Mouse (Mus musculus) cerebellum, postnatal 10 days (tissue): ENCODE results near the gene H2-D1.

Source experiments
- DNase-seq, 2 experiments: peaks; one replicate each; pipeline ENCODE4 v3.0.0; 2021; ENCODE audit warnings: mixed read lengths in 2 of 2

H2-D1 gene

GRCm38 (mm10) chr17:35257378-35257777, 5.2 kb upstream of the H2-D1 start:
- DNase-seq: no peak

DNA sequence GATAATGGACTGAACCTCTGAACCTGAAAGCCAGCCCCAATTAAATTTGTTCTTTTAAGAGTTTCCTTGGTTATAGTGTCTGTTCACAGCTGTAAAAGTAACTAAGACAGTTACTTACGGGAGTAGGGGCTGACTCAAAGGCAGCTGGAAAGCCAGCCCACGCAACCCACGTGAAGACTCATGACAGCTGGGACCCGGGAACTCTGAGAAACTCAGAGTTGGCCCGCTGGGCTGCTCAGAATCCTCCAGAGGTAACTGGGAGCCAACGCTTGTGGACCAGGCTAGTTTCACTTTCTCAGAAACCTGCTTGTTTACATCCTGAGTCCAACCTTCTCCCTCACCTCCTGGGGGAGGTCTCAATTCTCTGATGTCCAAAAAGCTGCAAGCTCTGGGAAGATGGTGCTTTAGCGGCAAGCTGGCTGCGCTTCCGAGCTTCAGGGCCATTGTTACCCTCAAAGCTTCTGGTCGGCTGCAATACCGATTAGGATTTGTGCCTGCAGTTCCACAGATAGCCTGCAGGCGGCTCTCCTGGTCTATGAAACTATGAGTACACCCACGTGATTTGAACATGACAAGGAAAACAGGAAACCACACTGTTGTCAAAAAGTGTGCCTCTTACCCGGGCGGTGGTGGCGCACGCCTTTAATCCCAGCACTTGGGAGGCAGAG, 4.6 kb upstream of the H2-D1 start:
- peak; percentile 96 to 98 for DNase-seq

- no peak for DNase-seq
Measured at GRCm38 (mm10) chr17:35258492-35259478, 3.7 kb upstream of the H2-D1 start.

DNA sequence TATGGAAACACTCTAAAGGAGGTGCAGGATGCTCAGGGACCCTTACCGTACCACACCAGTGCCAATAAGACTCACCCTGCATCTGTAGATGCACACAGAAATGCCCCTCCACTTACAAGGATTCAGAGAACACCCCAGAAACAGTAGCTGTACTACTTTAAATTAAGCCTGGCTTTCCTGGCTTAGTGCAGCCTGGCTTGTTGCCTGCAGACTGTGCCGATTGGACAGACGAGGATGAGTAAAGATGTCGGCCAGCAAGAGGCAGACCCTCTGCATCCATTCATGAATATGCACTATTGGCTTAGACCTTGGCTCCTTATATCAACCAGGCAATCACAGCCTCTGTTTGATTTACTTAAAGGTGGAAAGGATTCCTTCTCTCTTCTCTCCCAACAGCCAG, 2.9 kb upstream of the H2-D1 start:
- DNase-seq: peak in 1 of 2 experiments; percentile 27

- DNase-seq: no peak
Measured at GRCm38 (mm10) chr17:35261651-35262050, 879 bp upstream of the H2-D1 start.

- DNase-seq: peak in 1 of 2 experiments; percentile 27
Measured at GRCm38 (mm10) chr17:35263523-35263883, 973 bp downstream of the H2-D1 start.

DNA sequence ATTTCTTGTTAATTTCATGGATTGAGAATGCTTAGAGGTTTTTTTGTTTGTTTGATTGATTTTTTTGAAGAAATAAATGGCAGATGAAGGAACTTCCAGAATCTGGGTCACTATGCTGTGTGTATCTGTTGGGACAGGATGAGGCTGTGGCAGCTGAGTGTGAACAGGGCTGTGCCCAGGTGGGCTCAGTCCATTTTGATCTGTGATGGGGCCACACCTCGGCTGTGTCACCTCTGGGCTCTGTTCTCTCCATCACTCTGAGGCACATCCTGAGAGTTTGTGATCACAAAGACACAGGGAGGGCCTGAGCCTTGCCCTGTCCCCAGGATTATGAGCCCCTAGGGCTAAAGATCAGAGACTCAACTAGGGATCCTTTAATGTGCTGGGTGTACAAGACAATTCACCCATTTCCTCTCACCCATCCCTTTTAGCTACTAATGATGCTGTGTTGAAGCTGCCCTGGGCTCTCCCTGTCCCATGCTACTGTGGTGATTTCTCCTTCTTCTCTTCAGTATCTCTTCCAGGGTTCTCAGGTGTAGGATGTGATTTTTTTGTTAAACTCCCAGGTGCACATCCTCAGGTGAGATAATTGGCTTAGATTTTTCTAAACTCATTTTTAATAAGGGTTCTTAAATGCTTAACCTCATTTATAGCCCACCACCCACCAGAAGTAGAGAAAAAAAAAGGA, 5.0 kb downstream of the H2-D1 start:
- no peak for DNase-seq

- peak in 1 of 2 experiments; percentile 36 for DNase-seq
Measured at GRCm38 (mm10) chr17:35269653-35270347, 7.3 kb downstream of the H2-D1 start.

DNA sequence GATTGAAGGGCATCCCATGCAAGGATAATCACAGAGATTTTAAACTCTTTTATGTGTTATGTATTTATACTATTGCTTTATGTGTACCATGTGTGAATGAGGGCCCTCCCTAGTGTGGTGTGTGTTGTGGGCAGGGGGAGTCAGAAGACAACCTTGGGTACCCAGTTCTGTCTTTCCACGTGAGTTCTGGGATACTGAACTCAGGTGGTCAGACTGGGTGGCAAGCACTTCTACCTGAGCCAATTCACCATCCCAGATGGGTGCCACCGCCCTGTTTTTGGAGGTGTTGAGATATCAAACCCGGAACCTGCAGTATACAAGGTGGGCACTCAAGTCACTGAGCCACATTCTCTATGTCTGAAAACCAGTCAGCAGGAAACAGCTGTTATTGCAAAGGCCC, 9.7 kb downstream of the H2-D1 start:
- no peak for DNase-seq

DNA sequence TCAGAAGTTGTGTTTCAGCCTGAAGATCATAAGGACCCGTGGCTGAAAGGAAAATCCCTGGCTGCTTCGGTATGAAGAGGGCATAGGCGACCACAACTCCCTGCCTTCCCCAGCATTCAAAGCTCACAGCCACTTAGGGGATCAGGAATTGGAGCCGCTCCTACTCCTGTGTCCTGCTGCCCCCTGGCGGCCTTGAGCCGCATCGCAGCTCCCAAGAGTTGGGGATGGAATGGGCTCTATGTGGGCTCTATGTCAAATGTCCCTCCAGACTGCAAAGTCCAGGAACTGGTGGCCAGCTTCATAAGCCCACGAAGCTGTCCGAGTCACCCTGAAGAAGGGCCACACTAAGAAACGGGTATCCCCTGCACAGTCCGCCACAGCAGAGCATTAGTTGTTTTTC, 12.2 kb downstream of the H2-D1 start:
- peak; percentile 96 to 98 for DNase-seq

- DNase-seq: no peak
Measured at GRCm38 (mm10) chr17:35276304-35276864, 13.9 kb downstream of the H2-D1 start.

GRCm38 (mm10) chr17:35278049-35278448, 15.5 kb downstream of the H2-D1 start:
- DNase-seq: no peak

DNA sequence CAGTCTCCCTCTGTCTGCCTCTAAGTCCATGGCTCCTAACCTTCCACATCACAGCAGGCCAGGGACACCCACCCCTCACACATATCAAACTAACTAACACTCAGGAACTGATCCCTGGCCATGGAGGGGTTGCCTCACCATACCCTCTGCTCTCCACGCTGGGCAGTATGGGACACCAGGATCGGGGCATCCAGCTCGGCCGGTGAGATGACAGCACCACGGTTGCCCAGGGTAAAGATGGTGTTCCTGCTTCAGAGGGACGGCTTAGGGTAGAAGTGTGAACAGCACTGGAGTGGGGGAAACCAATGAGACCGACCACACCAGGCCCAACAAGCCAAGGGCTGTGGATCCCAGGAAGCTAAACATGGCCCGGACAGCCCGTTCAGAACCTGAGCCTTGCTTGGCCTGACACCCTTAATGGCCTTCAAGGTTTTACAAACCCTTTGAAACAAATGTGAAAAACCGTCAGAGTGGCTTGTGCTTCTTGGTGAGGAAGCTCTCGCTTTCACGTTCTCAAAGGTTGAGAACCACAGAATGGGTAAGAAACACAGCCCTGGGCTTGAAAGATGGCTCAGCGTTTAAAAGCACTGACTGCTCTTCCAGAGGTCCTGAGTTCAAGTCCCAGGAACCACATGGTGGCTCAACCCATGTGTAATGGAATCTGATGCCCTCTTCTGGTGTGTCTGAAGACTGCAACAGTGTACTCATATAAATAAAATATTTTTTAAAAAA, 16.6 kb downstream of the H2-D1 start:
- no peak for DNase-seq

- DNase-seq: no peak
Measured at GRCm38 (mm10) chr17:35280276-35280675, 17.7 kb downstream of the H2-D1 start.

DNA sequence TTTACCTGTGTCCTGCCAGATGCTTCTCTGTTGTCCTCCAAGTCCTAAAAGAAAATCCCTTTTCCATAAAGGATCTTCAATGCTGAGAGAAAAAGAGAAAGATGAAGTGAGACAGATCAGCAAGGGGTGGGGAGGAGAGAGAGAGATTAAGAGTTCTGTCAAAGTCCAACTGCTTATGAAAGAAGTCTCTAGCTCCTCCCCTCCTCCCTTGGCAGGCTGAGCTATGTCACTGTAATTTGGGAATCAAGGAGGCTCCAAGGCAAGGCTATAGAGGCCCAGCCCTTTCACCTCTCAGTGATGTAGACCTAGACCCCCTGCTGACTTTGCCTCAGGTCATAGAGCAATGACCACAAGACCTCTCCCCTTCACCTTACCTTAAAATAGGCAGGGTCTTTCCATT, 22.9 kb downstream of the H2-D1 start:
- DNase-seq: no peak

DNA sequence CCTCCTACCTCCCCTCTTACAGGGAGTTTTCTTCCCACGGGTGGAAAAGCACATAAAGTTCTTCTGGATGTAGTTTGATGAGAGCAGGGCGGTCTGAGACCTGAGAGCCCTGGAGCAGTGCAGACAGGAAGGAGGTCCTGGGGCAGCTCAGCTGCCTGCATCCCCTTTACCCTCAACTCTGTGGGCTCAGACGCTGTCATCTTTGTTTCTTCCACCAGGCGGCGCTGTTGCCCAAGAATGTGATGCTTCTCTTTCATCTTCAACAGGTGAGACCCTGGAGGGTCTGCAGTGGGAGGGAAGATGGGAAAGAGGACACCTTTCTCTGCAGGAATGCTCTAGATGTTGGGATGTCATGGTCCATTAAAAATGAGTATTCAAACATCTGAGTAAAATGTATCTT, 33.3 kb downstream of the H2-D1 start:
- DNase-seq: peak; percentile 78 to 86

GRCm38 (mm10) chr17:35300261-35300945, 37.9 kb downstream of the H2-D1 start:
- peak; percentile 37 to 39 for DNase-seq

DNA sequence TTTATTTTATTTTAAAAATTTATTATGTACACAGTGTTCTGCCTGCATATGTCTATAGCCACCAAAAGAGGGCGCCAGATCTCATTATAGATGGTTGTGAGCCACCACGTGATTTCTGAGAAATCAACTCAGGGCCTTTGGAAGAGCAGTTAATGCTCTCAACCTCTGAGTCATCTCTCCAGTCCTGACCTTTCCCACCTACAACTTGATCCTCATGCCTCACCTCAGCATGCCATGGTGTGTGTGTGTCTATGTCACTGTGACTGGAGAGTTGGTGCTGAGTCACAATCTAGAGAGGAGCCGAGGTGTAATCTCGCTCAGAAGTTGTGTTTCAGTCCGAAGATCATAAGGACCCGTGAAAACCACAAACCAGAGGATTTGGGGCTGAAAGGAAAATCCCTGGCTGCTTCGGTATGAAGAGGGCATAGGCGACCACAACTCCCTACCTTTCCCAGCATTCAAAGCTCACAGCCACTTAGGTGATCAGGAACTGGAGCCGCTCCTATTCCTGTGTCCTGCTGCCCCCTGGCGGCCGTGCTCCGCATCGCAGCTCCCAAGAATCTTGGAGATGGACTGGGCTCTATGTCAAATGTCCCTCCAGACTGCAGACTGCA, 39.2 kb downstream of the H2-D1 start:
- peak; percentile 97 to 99 for DNase-seq

DNA sequence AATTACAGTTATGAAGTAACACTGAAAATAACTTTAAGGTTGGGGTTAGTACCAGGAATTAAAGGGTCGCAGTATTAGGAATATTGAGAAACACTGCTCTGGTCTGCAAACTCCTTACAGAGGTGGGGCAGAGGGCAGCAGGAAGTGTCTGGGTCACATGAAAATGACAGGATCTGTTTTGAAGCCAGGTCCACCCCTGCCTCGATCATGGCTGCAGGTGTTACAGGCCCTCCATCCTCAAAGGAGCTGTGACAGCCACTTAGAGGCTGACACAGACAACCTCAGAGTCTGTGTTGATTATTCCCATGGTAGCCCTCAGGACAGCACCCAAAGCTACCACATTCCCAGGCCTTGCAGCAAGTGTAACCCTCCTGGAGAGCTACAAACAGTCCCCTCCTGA, 40.7 kb downstream of the H2-D1 start:
- DNase-seq: no peak

DNA sequence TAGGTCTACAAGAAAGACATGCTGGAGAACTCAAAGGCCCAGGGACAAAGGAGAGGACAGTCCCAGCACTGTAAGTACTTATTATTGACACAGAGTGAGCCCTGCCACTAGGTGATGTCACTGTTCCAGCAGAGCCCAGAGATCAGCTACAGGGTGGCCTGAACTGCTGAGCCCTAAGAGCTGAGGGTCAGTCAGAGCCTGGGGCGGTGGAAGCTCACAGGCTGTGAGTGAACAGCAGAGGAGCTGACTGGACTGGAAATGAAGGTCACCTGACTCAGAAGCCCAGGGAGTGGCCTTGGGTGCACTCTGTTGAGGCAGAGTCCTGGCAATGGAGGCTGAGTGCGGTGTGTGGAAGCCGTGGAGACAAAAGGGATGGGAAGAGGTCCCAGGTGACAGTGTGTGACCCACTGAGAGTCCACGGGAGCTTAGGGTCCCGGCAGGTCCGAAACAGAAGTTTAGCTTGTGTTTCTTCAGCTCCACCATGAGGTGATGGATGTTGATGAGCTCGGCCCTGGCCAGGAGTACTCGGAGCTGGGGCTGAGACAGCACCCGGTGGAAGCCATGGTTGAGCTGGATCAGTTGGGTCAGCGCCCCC, 41.3 kb downstream of the H2-D1 start:
- no peak for DNase-seq
